Mouse (Mus musculus) neural tube, embryonic 10.5 days (tissue): ENCODE measurements at regions not wholly inside any gene's neighbourhood (a gene's known extent, or its start where the extent isn't known, plus 50 kb on each side); places are given as distances from the start of the nearest gene placed in this dataset.

Experiments used
- DNase-seq: peaks from one replicate; pipeline ENCODE4 v3.0.0-alpha.2; 2017; ENCODE audit warnings: low spot score; ENCODE audit errors: extremely low spot score

GRCm38 (mm10) chr1:64209131-64209530, 87.0 kb upstream of the Klf7 start:
- DNase-seq, result no peak

- DNase-seq, result no peak
These were observed 78.4 kb upstream of the Klf7 start for GRCm38 (mm10) chr1:64200387-64201023.

GRCm38 (mm10) chr1:64198781-64199180, 76.7 kb upstream of the Klf7 start:
- DNase-seq, result no peak

GRCm38 (mm10) chr1:64198322-64198721, 76.2 kb upstream of the Klf7 start:
- DNase-seq, result no peak

- no peak for DNase-seq
These were observed 73.9 kb upstream of the Klf7 start for GRCm38 (mm10) chr1:64195970-64196491.

GRCm38 (mm10) chr1:64195294-64195693, 73.2 kb upstream of the Klf7 start:
- DNase-seq, result no peak

GRCm38 (mm10) chr1:64193150-64193838, 71.2 kb upstream of the Klf7 start:
- DNase-seq, result no peak

- no peak for DNase-seq
These were observed 70.7 kb upstream of the Klf7 start for GRCm38 (mm10) chr1:64192736-64193135.

- peak; percentile 23 for DNase-seq
These were observed 69.4 kb upstream of the Klf7 start for GRCm38 (mm10) chr1:64191242-64192220.

- no peak for DNase-seq
These were observed 68.6 kb upstream of the Klf7 start for GRCm38 (mm10) chr1:64190705-64191104.

GRCm38 (mm10) chr1:64190097-64190496, 68.0 kb upstream of the Klf7 start:
- DNase-seq, result no peak

GRCm38 (mm10) chr1:64189471-64189870, 67.4 kb upstream of the Klf7 start:
- DNase-seq, result no peak

- no peak for DNase-seq
These were observed 65.9 kb upstream of the Klf7 start for GRCm38 (mm10) chr1:64187796-64188513.

- no peak for DNase-seq
These were observed 51.6 kb upstream of the Klf7 start for GRCm38 (mm10) chr1:64173708-64174107.

GRCm38 (mm10) chr1:64172122-64172521, 50.0 kb upstream of the Klf7 start:
- DNase-seq, result no peak
